Mouse (Mus musculus) T-cell, adult 2 months (primary cell): ENCODE measurements around the gene Surf6.
"Not testable (repeated sequence)": the region's sequence is repeated elsewhere in the genome, so short reads cannot be mapped to it uniquely, and the experiment has no call there.

ENCODE experiments used
- DNase-seq: peaks from one replicate; pipeline ENCODE4 v3.0.0; 2022; ENCODE audit warnings: low spot score

The Surf6 gene

GRCm38 (mm10) chr2:26913416-26914147 is 10.9 kb upstream of the Surf6 start:
- no peak for DNase-seq

GRCm38 (mm10) chr2:26912253-26912770 is 9.6 kb upstream of the Surf6 start:
- no peak for DNase-seq

GRCm38 (mm10) chr2:26910994-26911765 is 8.5 kb upstream of the Surf6 start:
- no peak for DNase-seq

GRCm38 (mm10) chr2:26910124-26910993 is 7.7 kb upstream of the Surf6 start, which contains the start of the genes Med22 and Rpl7a:
Gene Med22, minus strand, starts transcription at chr2:26910677.
Gene Rpl7a, plus strand, starts transcription at chr2:26910764.
- DNase-seq: peak; percentile 97

GRCm38 (mm10) chr2:26909387-26909784 is 6.7 kb upstream of the Surf6 start:
- DNase-seq: no peak

GRCm38 (mm10) chr2:26908710-26909386 is 6.2 kb upstream of the Surf6 start:
- peak; percentile 15 for DNase-seq

- DNase-seq: no peak
These were observed 4.4 kb upstream of the Surf6 start for GRCm38 (mm10) chr2:26907109-26907508.

GRCm38 (mm10) chr2:26906431-26906830 is 3.8 kb upstream of the Surf6 start:
- DNase-seq: no peak

GRCm38 (mm10) chr2:26905936-26906335 is 3.3 kb upstream of the Surf6 start:
- DNase-seq: no peak

- DNase-seq: no peak
These were observed 632 bp upstream of the Surf6 start for GRCm38 (mm10) chr2:26903311-26903710.

- peak; percentile 13 for DNase-seq
These were observed 762 bp downstream of the Surf6 start for GRCm38 (mm10) chr2:26901834-26902400.

GRCm38 (mm10) chr2:26900731-26901130 is 1.9 kb downstream of the Surf6 start:
- DNase-seq: no peak

- DNase-seq: no peak
These were observed 6.8 kb downstream of the Surf6 start for GRCm38 (mm10) chr2:26895898-26896297.

- not testable (repeated sequence) for DNase-seq
These were observed 16.5 kb downstream of the Surf6 start for GRCm38 (mm10) chr2:26886170-26886569.

- not testable (repeated sequence) for DNase-seq
These were observed 17.1 kb downstream of the Surf6 start for GRCm38 (mm10) chr2:26885541-26885940.

- no peak for DNase-seq
These were observed 24.1 kb downstream of the Surf6 start for GRCm38 (mm10) chr2:26878571-26878970.

GRCm38 (mm10) chr2:26870666-26871065 is 32.0 kb downstream of the Surf6 start:
- DNase-seq: no peak

- no peak for DNase-seq
These were observed 37.8 kb downstream of the Surf6 start, which contains the start of gene Abo for GRCm38 (mm10) chr2:26864879-26865278. Gene Abo, minus strand, starts transcription at chr2:26864979.

- no peak for DNase-seq
These were observed 39.8 kb downstream of the Surf6 start for GRCm38 (mm10) chr2:26862856-26863255.

GRCm38 (mm10) chr2:26847706-26848105 is 55.0 kb downstream of the Surf6 start:
- DNase-seq: peak; percentile 16
